Mouse (Mus musculus): ENCODE data around the gene Kcnk16.

The Kcnk16 gene

DNA sequence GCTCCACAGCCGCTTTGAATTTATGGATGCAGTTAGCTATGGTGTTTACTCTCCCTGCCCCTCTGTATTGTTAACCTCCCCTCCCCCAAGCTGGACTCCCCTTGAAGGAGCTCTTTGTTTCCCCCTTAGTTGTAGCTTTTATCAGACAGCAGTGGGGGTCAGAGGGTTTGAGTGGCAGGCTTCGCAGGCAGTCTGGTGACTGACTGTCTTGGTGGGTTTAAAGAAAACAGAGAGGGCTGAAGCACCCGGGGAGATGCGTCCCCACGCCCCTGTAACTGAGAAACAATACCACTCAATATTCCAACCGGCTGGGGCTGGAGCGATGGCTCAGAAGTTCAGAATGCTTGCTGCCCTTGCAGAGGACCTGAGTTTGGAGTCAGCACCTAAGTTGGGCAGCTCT, 47.9 kb downstream of the Kcnk16 start:
- Histone ChIP-seq H3K36me3 (ENCODE audit: control insufficient read depth, insufficient read depth, low read length, poor library complexity, severe bottlenecking) (no peaks in the 10 kb centered on the region), H3K27me3 (ENCODE audit: control insufficient read depth, insufficient read depth, low read length, poor library complexity, severe bottlenecking) (no peaks in the 10 kb centered on the region)
- no peak for DNase-seq (ENCODE audit: low read depth, low spot score)

GRCm38 (mm10) chr14:20219849-20220248, 49.1 kb downstream of the Kcnk16 start:
- DNase-seq (ENCODE audit: low read depth, low spot score) = no peak
- Histone ChIP-seq H3K36me3 (ENCODE audit: control insufficient read depth, insufficient read depth, low read length, poor library complexity, severe bottlenecking) (no peaks in the 10 kb centered on the region), H3K27me3 (ENCODE audit: control insufficient read depth, insufficient read depth, low read length, poor library complexity, severe bottlenecking) (no peaks in the 10 kb centered on the region)

DNA sequence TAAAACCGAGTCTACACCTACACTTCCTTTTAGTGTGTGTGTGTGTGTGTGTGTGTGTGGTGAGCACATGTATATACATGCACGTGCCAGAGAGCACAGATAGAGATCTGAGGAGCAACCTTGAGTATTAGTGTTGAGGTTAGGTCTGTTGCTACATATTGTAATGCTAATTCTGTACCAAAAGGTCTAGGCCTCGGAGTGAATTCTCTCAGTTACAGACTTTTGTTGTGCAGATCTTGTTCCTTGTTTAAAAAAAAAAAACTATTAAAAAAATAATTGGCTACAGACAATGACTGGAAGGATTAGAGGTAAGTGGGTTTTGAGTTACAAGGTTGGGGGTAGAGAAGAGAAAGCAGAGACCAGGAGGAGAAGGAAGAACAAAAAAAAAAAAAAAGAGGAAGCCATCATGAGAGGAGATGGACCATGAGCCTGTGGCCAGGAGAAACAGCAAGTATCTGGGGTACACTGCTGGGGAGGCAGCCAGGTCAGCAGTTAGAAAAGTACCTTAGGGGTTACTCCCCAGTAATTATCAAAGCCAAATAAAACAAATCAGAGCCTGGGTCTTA, 51.6 kb downstream of the Kcnk16 start:
- Histone ChIP-seq H3K27me3 (ENCODE audit: control insufficient read depth, insufficient read depth, low read length, poor library complexity, severe bottlenecking) (no peaks in the 10 kb centered on the region), H3K36me3 (ENCODE audit: control insufficient read depth, insufficient read depth, low read length, poor library complexity, severe bottlenecking) (no peaks in the 10 kb centered on the region)
- DNase-seq (ENCODE audit: low read depth, low spot score) = peak; percentile 8

DNA sequence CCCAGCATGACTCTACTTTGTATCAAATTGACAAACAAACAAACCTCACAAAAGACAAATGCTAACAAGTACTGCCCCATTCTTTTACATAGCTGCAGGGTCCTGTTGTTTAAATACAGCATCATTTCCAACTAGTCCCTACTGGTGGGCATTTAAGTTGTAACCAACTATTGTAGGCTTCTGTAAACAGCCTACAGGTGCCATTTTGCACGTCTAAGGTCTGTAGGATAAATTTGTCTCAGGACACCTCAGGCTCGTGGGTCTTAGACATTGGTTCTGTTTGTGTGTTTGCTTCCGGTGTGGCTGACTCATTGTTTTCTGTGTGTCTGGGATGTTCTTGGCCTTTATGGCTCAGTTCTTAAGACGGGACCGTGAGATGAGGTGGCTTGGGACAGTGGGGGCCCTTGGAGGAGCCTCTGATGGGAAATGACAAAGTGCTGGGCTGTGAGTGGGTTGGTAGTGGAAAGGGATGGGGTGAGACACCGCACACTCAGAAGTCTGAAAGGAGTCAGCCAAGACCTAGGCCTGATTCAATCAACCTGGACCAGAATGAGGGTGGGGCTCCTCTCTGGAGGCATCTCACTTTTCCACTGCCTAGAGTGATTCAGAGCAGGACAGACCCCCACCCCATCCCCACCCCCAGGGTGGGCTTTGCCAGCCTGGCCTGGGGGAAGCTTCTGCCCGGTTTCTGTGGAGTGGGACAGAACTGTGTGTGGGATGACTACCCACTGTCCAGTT, 52.3 kb downstream of the Kcnk16 start:
- Histone ChIP-seq H3K36me3 (ENCODE audit: control insufficient read depth, insufficient read depth, low read length, poor library complexity, severe bottlenecking) (no peaks in the 10 kb centered on the region), H3K27me3 (ENCODE audit: control insufficient read depth, insufficient read depth, low read length, poor library complexity, severe bottlenecking) (no peaks in the 10 kb centered on the region)
- DNase-seq (ENCODE audit: low read depth, low spot score) = no peak

DNA sequence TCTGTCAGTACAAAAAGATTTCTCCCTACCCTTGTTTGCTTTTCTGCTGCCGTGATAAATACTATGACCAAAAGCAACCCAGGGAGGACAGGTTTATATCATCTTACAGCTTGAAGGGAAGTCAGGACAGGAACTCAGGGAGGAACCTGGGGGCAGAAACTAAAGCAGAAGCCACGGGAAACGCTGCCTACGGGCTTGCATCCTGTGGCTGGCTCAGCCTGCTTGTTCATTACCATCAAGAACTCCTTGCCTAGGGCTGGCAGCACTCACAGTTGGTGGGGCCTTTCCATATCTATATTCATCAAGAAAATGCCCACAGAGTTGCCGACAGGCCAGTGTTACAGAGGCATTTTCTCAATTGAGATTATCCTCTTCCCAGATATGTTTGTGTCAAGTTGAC, 53.2 kb downstream of the Kcnk16 start:
- Histone ChIP-seq H3K36me3 (ENCODE audit: control insufficient read depth, insufficient read depth, low read length, poor library complexity, severe bottlenecking) (no peaks in the 10 kb centered on the region), H3K27me3 (ENCODE audit: control insufficient read depth, insufficient read depth, low read length, poor library complexity, severe bottlenecking) (no peaks in the 10 kb centered on the region)
- peak; percentile 20 for DNase-seq (ENCODE audit: low read depth, low spot score)

- no peak for DNase-seq (ENCODE audit: low read depth, low spot score)
- H3K36me3 ChIP-seq (ENCODE audit: control insufficient read depth, insufficient read depth, low read length, poor library complexity, severe bottlenecking) = no peaks in the 10 kb centered on the region
These were observed 54.9 kb downstream of the Kcnk16 start for GRCm38 (mm10) chr14:20214125-20214524.

DNA sequence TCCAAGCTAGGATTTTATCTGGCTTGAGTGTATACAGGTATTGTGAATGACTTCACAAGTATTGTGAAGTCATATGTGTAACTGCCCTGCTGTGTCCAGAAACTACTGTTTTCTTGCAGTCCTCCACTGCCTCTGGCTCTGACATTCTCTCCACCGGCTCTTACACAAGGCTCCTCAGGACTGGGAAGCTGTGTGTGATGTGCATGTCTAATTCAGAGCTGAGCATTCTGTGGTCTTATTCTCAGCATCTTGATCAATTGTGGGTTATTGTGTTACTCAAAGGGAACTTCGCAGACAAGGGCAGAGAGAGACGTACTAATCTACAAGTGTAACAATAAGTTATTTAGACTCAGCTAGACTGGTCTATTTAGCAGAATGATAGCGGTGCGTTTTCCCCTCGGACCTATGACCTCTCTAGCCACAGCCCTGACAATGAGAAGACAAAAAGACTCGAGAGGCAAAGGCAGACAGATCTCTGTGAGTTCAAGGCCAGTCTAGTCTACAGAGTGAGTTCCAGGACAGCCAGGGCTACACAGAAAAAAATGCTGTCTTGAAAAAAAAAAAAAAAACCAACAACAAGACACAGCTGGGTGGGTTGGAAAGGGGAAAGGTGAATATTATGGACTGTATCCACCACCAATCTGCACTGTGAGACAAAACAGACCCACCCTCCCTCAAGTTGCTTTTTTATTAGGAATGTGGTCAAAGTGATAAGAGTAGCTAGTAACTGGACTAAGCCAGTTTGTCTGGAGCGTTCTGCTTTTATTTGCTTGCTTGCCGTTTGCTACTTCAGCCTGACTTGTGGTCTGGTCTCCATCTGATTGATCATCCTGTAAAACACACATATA, 57.0 kb downstream of the Kcnk16 start:
- Histone ChIP-seq H3K27me3 (ENCODE audit: control insufficient read depth, insufficient read depth, low read length, poor library complexity, severe bottlenecking) (no peaks in the 10 kb centered on the region), H3K36me3 (ENCODE audit: control insufficient read depth, insufficient read depth, low read length, poor library complexity, severe bottlenecking) (no peaks in the 10 kb centered on the region)
- DNase-seq (ENCODE audit: low read depth, low spot score) = no peak

More at GRCm38 (mm10) chr14:20214125-20214524, 54.9 kb downstream of the Kcnk16 start:
- H3K27me3 ChIP-seq (ENCODE audit: control insufficient read depth, insufficient read depth, low read length, poor library complexity, severe bottlenecking) = no peaks in the 10 kb centered on the region

Measured in splenic B cell, adult 2 months (primary cell).